Mouse (Mus musculus) spleen, postnatal 10 days (tissue): ENCODE data around the gene Btbd8.

Experiments
- DNase-seq, 2 experiments: peaks; one replicate each; pipeline ENCODE4 v3.0.0; 2021 to 2022; ENCODE audit warnings: low spot score in 2 of 2

Btbd8 gene

GRCm38 (mm10) chr5:107449620-107450019 is 11.8 kb downstream of the Btbd8 start:
- no peak for DNase-seq

- no peak for DNase-seq
These were observed 12.5 kb downstream of the Btbd8 start for GRCm38 (mm10) chr5:107450299-107450698.

- no peak for DNase-seq
These were observed 24.6 kb downstream of the Btbd8 start for GRCm38 (mm10) chr5:107462147-107463076.

- no peak for DNase-seq
These were observed 28.7 kb downstream of the Btbd8 start for GRCm38 (mm10) chr5:107466501-107466900.

GRCm38 (mm10) chr5:107467098-107467497 is 29.3 kb downstream of the Btbd8 start:
- no peak for DNase-seq

- peak; percentile 26 to 35 for DNase-seq
These were observed 33.0 kb downstream of the Btbd8 start for GRCm38 (mm10) chr5:107470600-107471329.

- DNase-seq = no peak
These were observed 42.4 kb downstream of the Btbd8 start for GRCm38 (mm10) chr5:107480194-107480593.

- no peak for DNase-seq
These were observed 51.2 kb downstream of the Btbd8 start for GRCm38 (mm10) chr5:107488996-107489395.

GRCm38 (mm10) chr5:107491036-107491435 is 53.2 kb downstream of the Btbd8 start:
- DNase-seq = no peak

GRCm38 (mm10) chr5:107492471-107492870 is 54.7 kb downstream of the Btbd8 start:
- DNase-seq = no peak

GRCm38 (mm10) chr5:107494759-107495158 is 57.0 kb downstream of the Btbd8 start:
- DNase-seq = no peak

- no peak for DNase-seq
These were observed 58.2 kb downstream of the Btbd8 start for GRCm38 (mm10) chr5:107496047-107496446.

- no peak for DNase-seq
These were observed 60.0 kb downstream of the Btbd8 start for GRCm38 (mm10) chr5:107497519-107498501.

- DNase-seq = no peak
These were observed 61.1 kb downstream of the Btbd8 start for GRCm38 (mm10) chr5:107498806-107499310.

GRCm38 (mm10) chr5:107499891-107500535 is 62.2 kb downstream of the Btbd8 start:
- DNase-seq = no peak

GRCm38 (mm10) chr5:107500741-107501140 is 62.9 kb downstream of the Btbd8 start:
- DNase-seq = no peak

- DNase-seq = no peak
These were observed 69.5 kb downstream of the Btbd8 start, which contains the start of gene Gm42669 for GRCm38 (mm10) chr5:107507321-107507720. TSS of gene Gm42669 (plus strand) at chr5:107507621.

GRCm38 (mm10) chr5:107510503-107510902 is 72.7 kb downstream of the Btbd8 start:
- no peak for DNase-seq

GRCm38 (mm10) chr5:107511326-107511725 is 73.5 kb downstream of the Btbd8 start:
- DNase-seq = no peak

GRCm38 (mm10) chr5:107513583-107513982 is 75.8 kb downstream of the Btbd8 start:
- peak; percentile 51 to 86 for DNase-seq

- DNase-seq = no peak
These were observed 77.7 kb downstream of the Btbd8 start for GRCm38 (mm10) chr5:107515453-107515852.
